Mouse (Mus musculus) adrenal gland, adult (tissue): ENCODE measurements around the gene Gm10647.
"Not testable (repeated sequence)": the region's sequence is repeated elsewhere in the genome, so short reads cannot be mapped to it uniquely, and the experiment has no call there.

Experiments used
- DNase-seq, 2 experiments: peaks; one replicate each; pipeline ENCODE4 v3.0.0; 2022 to 2023; ENCODE audit warnings: low spot score in 1 of 2; ENCODE audit not compliant: inconsistent age in 2 of 2

Gene Gm10647

DNA sequence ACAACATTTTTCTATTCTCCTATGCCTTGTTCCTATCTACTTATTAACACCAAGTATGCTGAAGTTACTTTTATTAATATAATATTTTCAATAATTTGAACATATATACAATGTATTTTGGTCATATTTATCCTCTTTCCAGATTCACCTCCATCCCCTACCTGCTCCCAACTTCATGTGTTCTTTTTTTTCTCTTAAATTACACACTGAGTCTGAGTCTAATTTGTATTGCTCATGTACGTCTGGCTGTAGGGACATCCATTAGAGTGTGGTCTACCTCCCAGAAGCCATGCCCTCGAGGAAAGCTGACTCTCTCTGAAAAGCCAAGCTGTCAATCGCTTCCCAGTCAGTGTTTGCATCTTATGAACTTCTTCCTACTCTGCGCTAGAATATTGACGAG, at the start of gene Gm10647:
TSS of gene Gm10647 (plus strand) at position 301 of the 400 bp plus-strand sequence.
- no peak for DNase-seq

DNA sequence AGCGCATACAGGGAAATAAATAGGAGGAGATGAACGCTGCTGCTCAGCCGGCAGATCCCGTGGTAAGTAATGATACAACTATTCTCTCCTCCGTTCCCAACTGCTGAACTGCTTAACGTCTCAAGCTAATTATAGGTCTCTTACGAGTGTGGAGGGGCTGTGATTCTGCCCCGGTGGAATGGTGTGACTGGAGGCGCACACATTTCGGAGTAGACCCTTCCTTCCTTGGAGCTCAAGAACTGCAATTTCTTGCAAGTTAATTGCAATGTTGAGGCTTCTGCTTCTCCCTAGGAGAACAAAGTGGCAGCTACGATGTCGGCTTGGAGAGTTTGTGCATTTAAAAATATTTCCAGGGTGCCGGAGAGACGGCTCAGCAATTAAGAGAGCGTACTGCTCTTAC, 48.4 kb upstream of the Gm10647 start:
- DNase-seq: no peak

DNA sequence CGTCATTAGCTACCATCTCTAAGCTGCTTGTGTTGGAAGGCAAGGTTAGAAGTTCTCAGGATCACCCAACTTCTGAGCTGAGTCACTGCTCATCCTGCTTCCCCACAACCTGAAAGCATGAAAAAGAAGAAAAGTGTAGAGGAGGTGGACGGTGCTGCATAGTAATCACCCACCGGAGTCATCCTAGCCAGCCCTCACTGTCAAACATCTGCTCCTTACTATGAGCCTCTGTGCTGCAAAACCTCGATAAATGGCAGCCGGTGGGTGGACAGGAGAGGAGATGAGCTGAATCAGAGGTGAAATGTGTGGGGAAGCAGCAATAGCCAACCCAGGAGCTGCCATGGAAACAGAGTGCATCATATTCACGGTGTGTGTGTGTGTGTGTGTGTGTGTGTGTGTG, 44.0 kb upstream of the Gm10647 start:
- DNase-seq: no peak

DNA sequence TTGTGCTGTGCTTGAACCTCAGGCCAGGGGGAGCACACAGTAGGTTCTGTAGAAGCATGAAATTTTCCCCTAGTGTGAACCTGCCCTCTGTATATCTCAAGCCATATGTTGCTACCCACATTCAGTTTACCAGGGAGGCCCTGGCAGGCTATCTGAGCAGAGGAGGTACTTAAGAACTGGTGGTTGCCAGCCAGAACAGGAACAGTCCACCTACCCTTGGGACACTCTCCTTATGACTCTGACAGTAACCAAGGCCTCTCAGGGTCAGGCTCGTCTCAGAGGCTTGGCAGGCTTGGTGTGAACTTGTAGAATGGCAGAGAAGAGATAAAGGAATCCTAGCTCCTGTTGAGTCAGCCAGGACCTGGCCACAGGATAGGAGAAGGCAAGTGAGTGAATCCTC, 35.8 kb upstream of the Gm10647 start:
- DNase-seq: peak in 1 of 2 experiments; percentile 41

DNA sequence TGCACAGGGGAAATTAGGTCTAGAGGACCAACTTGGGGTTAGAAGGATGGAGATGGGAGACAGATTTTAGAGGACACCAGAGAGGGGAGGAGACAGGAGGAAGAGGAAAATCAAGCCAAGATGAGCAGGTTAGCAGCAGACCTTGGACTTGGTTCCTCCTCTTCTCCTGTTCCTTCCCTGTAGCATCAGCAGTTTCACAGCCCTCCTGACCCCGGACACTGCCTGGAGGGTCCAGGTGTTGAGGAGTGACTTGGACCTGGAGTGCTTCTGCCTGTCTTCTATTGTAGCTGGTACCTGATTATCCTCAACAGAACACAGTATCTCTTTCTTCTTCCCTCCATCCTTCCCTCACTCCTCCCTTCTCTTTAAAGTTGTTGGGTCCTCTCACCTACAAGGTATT, 28.1 kb upstream of the Gm10647 start:
- no peak for DNase-seq

DNA sequence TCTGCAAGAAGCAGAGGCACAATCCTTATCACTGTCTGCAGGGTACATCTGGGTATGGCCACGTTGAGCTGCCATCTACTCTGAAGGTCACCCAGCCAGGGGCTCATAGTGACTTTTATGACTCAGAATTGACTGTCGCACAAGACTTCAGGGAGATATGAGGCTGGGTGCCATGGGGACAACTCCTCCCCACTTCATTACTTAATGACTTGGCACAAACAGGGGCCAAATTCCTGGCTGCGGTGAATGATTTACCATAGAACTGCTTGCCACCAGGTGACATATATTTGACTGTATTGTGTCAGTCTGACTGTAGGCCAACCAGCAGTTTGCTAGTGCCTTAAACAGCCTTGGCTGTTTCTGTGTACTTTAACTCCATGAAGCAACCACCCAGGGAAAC, 27.6 kb upstream of the Gm10647 start:
- DNase-seq: peak; percentile 78 to 83

DNA sequence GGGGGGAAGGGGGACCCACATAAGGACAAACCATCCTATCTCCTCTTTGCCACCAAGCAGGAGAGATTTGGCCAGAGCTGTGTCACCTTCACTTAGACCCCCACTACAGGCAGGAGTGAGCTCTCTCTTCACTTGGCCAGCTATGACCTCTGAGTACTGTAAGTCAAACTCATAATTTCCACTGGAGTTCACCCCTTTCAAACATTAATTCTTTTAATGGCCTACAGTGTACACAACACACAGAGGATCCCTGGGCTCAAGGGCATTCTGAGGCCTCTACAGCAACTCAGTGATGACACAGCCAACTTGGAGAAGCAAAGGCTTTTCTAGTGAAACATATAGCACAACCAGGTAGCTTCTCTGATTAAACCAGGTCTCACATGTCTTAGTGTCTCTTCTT, 26.1 kb upstream of the Gm10647 start:
- no peak for DNase-seq

DNA sequence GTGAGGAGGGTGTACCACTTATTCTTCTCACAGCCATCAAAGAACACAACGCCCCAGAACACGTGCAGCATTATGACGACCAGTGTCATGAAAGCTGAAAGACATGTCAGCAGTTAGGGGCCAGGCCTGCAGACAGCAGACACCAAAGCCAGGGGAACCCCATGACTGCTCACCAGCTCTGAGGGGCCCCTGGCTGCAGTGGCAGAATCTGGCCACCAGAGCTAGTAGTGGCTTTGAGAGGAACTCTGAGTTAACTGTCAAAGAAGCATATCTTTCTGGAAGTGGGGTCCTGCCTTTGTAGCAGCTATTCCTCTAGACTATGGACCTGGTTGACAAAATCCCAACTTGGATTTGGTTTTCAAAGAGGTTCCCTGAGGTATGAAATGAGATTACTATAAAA, 12.3 kb upstream of the Gm10647 start:
- DNase-seq: not testable (repeated sequence)

DNA sequence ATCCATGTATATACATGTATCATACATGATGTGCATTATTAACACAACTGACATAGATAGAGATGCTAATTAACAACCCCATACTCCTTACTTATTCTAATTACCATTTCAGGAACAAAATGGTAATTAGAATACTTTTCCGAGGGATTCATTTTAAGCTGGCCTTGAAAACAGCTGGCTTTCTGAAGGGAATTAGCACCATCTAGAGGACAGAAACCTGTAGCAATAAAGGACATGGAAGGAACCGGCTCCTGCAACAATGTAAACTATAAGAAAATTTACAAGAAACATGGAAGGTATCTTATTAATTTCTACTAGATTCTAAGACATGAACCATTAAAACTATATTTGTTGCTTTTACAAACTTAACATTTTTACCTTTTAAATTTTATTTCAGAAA, 9.0 kb upstream of the Gm10647 start:
- DNase-seq: peak in 1 of 2 experiments; percentile 72

DNA sequence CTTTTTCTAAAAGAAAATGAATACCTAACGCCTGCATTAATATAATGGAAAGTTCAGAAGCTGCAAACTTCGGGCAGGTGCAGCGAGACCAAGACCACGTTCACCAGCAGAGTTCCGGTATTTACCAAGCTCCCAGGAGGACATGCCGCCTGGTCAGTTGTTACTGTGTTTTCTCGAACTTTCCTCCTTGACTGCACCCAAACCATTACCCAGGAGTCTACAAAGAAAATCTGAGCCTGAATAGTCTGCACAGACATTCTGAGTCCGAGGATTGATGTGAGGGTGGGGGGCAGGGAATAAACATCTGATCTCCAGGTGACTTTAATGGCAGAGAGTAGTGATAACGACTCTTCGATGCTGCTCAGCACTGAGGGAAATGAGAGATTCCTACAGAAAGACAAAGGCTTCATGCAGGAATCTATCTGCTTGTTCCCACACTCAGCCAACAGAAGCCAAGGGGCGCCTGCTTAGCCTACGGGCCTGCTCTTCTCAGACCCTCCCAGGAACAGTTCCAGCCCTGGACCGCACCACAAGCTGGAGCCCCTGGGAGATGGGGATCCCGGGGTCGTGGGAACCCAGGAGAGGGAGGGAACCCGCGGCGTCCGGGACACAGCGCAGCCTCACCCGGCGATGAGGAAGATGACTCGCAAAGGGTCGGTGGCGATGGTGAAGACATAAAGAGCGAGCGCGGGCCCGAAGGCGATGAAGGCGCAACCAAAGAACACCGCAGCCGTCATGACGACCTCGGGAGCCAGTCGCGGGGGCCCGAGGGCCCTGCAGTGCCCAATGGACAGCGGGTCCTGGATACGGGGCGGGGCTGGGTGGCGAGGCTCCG, 2.0 kb upstream of the Gm10647 start:
- peak in 1 of 2 experiments; percentile 54 for DNase-seq

DNA sequence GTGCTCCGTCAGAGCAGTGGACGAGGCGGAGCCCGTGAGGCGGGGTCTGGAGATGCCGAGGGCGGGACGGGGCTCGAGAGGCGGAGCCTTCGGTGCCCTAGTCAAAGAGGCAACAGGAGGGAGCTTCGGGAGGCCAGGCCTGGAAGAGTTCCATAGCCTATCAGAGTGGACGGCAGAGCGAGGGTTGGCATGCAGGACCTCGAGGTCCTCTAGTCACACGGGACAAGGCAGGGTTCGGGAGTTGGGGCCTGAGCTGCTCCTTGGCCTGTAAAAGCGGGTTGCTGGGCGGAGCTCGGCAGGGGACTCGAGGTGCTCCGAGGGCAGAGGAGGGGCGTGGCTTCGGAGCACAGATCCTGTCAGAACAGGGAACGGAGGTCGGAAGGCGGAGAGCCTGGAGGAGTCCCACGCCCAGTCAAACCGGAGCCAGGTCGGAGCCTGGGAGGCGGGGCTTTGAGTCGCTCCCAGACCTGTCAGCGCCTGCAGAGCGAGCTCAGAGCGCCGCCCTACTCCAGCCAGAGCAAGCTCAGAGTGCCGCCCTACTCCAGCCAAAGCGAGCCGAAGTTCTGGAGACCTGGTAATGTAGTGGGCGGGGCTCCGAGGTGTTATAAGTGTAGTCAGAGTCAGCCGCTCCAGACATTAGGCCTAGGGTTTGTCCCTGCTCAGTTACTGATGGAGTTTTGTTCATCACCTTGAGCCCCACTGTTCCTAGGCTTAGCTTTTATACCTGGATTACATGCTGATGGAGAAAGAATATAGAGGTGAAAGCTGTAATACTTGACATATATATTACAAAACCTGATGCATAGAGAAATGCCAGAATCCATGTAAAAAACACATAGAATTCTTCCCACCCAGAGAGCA, 1.1 kb upstream of the Gm10647 start, which contains the start of gene Aph1b:
TSS of gene Aph1b (minus strand) at position 27 of the 861 bp plus-strand sequence.
- DNase-seq: peak; percentile 99

DNA sequence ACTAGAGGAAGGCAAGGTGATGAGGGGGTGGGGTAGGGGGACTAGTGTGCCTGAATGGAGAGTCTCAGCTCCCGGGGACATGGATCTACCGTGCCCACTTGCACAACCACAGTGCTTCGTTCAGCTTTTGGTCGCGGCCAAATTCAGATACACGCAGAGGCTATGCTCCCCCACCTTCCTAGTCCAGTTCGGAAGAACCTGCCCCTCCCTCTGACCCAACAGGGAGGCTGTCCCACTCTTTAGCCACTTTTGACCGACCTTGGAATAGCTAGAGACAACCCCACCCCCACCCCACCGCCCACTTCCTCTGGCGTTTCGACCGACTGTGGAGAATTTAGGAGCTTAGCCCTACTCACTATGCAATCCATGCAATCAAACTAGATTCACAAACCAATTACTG, 5.1 kb downstream of the Gm10647 start:
- DNase-seq: no peak

DNA sequence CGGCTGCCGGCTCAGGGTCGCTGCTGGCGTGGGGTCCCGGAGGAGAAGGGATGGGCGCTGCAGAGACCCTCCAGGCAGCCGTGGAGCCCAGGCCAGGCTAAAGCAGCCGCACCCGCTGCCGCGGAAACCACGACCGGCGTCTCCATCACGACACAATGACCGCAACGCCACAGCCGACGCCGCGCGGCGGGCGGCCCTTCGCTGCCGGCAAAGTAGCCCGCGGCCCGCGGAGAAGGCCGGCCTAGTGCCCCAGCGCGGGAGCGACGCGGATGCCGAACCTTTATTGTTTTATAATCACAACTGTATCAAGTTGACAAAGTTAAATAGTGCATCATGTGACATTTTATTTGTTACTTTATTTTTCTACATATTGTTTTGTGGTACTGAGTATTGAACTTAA, 9.1 kb downstream of the Gm10647 start:
- not testable (repeated sequence) for DNase-seq

DNA sequence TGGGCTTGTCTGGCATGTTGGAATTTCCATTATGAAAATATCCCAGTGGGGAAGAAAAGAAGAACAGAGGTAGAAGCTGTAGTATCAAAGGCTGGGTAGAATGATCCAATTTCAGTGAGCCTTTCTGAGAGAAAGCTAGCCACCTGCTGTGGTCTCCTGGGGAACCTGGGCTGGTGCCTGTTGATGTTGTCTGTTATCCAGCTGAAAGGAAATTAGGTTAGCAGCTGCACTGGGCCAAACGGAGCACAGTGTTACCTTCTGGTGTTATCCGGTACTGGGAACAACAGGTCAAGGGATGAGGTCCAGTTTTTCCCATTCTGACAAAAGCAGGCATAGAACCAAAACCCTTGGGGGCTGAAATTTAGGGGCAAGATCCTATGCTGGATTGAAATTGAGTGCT, 16.6 kb downstream of the Gm10647 start:
- DNase-seq: no peak

DNA sequence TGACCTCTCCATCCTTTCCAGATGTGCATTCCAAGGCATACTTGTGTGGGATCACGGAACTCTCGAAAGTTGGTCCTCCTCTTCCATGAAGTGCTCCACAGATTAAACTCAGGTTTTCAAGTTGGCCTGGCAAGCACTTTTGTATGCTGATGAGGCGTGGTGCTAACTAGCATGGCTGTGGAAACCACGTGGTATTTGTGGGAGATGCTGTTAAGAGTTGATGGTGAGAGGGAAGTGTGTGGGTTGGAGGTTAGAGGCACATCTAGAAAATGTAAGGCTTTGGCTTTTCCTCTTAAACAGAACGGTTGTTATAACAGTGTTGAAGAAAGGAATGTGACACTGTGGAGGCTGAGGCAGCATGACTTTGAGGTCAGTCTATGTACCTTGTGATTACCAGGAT, 24.2 kb downstream of the Gm10647 start:
- no peak for DNase-seq

DNA sequence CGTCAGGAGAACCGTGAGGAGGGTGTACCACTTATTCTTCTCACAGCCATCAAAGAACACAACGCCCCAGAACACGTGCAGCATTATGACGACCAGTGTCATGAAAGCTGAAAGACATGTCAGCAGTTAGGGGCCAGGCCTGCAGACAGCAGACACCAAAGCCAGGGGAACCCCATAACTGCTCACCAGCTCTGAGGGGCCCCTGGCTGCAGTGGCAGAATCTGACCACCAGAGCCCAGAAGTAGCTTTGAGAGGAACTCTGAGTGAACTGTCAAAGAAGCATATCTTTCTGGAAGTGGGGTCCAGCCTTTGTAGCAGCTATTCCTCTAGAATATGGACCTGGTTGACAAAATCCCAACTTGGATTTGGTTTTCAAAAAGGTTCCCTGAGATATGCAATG, 25.4 kb downstream of the Gm10647 start:
- DNase-seq: not testable (repeated sequence)

DNA sequence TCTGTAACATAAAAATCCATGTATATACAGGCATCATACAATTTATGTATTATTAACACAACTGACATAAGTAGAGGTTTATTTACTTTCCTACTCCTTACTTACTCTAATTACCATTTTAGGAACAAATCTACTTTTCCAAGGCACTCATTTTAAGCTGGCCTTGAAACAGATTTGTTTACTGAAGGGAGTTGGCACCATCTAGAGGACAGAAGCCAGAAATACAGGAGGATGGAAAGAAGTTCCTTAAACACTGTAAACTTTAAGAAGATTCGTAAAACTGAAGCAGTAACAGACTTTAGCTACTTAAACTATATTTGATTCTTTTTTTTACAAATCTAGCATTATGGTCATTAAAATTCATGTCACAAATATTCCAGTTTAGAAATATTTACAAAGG, 29.2 kb downstream of the Gm10647 start:
- peak in 1 of 2 experiments; percentile 70 for DNase-seq

DNA sequence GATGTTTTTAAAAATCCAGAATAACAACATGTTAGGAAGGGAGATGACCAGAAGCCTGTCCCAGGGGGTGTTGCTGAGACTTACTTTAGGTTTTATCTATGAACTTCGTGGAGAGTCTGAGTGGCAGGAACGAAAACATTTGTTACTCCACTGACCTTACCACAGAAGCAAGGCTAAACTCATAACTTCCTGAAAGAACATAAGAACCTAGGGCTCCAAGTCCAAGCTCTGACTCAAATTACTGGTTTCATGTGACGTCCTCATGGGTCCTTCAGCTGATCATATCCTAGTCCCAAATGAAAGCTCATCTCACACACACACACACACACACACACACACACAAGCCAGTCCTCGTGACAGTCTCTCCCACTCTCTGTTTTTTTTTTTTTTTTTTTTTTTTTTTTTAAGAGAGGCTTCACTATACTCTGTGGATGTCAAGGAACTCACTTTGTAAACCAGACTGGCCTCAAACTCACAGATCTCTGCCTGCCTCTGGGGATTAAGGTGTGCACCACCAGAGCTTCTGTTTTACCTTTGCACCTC, 35.6 kb downstream of the Gm10647 start:
- DNase-seq: peak; percentile 27 to 71

DNA sequence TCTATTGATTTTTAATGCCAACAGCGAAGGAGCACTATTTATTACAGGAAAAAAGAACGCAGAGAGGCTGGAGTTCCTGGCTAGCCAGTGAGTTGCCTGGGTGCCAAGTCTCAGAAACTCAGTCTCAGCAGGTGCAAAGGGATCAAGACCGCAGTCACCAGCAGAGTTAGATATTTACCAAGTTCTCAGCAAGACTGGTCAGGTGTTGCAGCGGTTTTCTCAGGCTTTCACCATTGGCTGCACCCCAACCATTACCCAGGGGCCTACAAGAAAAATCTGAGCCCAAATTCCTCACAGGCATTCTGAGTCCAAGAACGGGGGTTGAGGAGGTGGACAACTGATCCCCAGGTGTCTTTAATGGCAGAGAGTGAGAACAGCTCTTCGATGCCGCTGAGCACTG, 37.0 kb downstream of the Gm10647 start:
- DNase-seq: peak in 1 of 2 experiments; percentile 27

DNA sequence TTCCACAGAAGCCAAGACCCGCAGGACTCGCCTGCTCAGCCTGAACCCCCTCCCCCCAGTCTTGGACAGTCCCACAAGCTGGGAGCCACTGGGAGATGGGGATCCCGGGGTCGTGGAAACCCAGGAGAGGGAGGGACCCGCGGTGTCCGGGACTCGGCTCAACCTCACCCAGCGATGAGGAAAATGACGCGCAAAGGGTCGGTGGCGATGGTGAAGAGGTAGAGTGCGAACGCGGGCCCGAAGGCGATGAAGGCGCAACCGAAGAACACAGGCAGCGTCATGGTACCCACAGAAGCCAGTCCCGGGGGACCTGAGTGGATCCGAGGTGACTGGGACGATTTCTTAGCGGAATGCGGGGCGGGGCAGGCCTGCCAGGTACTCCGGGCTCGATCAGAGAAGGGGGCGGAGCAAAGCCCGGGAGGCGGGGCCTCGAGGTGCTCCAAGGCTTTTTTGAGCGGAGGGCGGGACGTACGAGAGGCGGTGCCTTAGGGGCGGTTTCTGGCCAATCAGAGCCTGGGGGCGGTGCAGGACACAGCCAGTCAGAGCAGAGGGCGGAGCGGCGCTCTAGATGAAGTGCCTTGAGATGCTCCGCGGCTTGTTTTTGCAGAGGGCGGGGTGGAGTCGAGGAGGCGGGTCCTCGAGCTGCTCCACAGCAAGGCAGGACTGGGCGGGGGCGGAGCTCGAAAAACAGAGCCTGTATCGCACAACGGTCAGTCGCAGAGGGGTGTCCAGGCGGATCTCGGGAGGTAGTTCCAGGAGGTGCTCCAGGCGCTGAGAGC, 37.7 kb downstream of the Gm10647 start, which contains the start of gene Aph1c:
TSS of gene Aph1c (minus strand) at position 409 of the 779 bp plus-strand sequence.
- DNase-seq: peak; percentile 99

DNA sequence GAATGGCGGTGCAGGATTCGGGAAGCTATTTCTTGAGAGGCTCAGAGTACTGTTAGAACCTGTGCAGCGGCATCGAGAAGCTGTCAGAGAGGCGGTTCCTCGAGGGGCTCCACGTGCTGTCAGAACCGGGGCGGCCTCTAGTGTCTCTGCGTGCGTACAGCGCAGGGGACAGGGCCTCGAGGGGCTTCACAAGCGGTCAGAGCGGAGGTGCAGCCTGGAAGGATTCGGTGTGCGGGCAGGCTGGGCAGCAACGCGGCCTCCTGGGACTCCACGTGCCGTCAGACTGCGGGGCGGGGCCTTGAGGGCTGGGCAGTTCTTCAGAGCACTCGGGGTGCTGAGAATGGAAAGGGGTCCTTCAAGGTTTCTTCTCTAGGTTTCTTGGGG, 38.2 kb downstream of the Gm10647 start:
- DNase-seq: no peak
